Mouse (Mus musculus) forebrain, postnatal 0 days (tissue): ENCODE data around the gene Ncoa5. TPM values are rescaled to one million over a fixed set of nuclear protein-coding genes. Genes with fewer than 3 reads are reported as not detected.

Experiments used
- ATAC-seq: fragments of 200-750 bp; cut with Nextera tagmentation; 2 replicates; pipeline ENCODE4 v1.8.0; 2017; ENCODE audit warnings: mild to moderate bottlenecking, moderate library complexity
- DNase-seq: peaks from one replicate; pipeline ENCODE4 v3.0.0-alpha.2; 2015
- H3K27ac ChIP-seq: fragments of 300-500 bp; sonication (generic); 2 replicates; pipeline ENCODE4 v1.5.1; 2014; ENCODE audit warnings: low read depth, mild to moderate bottlenecking, antibody characterized with exemption, low read length, moderate library complexity, mixed read lengths
- H3K27me3 ChIP-seq: fragments of 300-500 bp; sonication (generic); 2 replicates; pipeline ENCODE4 v1.6.1; 2014; ENCODE audit warnings: mild to moderate bottlenecking, low read length, mixed read lengths; ENCODE audit not compliant: insufficient read depth
- H3K36me3 ChIP-seq: fragments of 300-500 bp; sonication (generic); 2 replicates; pipeline ENCODE4 v1.6.1; 2014; ENCODE audit warnings: mild to moderate bottlenecking, moderate library complexity; ENCODE audit not compliant: insufficient read depth
- H3K4me1 ChIP-seq: fragments of 300-500 bp; sonication (generic); 2 replicates; pipeline ENCODE4 v1.6.1; 2014; ENCODE audit warnings: antibody characterized with exemption; ENCODE audit not compliant: insufficient read depth
- H3K4me2 ChIP-seq: fragments of 300-500 bp; sonication (generic); 2 replicates; pipeline ENCODE4 v1.6.1; 2014; ENCODE audit warnings: low read depth, mild to moderate bottlenecking, moderate library complexity
- H3K4me3 ChIP-seq: fragments of 300-500 bp; sonication (generic); 2 replicates; pipeline ENCODE4 v1.5.1; 2014; ENCODE audit warnings: low read depth, low read length, mixed read lengths
- H3K9ac ChIP-seq: fragments of 300-500 bp; sonication (generic); 2 replicates; pipeline ENCODE4 v1.6.1; 2014; ENCODE audit warnings: mild to moderate bottlenecking
- H3K9me3 ChIP-seq: fragments of 300-500 bp; sonication (generic); 2 replicates; pipeline ENCODE4 v1.6.1; 2016; ENCODE audit warnings: low read length
- CTCF ChIP-seq: sonication (generic); IDR thresholded peaks from 2 replicates; pipeline ENCODE4 v1.5.1; 2016; ENCODE audit warnings: antibody characterized with exemption, control low read depth, low read depth
- WGBS: fragments of 180-500 bp; shearing (Covaris S2); extraction: QIAGEN DNeasy Blood & Tissue Kit; methylation state at CpG from one replicate; pipeline ENCODE4 v1.1.7; 2014; 5-methylcytosine and 5-hydroxymethylcytosine counted together
- polyA plus RNA-seq: library from polyadenylated mRNA; unstranded; fragments of >200 nt; fragmentation: Nextera tagmentation; extraction: Ambion mirVana; gene quantifications from 2 replicates; pipeline ENCODE4 v1.2.1, GENCODE M21; 2015
- total RNA-seq: library from RNA; depleted of rRNA; stranded (reverse); fragments of >200 nt; gene quantifications from 2 replicates; pipeline ENCODE4 v1.2.3, GENCODE M21; 2014

Gene Ncoa5
- total and polyA plus RNA-seq, 2 experiments from 2014 or later: 64.4 to 96.3 TPM

DNA sequence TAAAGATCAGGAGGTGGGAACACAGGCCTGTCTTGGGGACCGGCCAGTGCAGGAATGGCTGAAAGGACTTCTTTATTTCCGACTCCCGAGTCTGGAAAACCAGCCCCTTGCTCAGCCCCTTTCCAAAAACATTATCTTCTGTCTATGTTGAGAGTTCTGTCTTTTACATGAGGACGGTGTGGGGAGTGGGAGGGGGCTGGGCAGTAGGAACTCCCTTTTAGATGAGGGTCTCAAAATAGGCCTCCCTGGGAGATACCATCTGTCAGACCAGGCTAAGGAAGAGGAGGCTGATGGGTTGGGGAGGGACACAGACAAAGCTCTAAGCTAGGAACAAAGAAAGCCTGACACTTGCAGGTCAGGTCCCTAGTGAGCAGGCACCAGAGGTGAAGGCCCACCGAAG, 14.4 kb upstream of the Ncoa5 start:
- Histone ChIP-seq H3K36me3 (no peaks in the 10 kb centered on the region), H3K27me3 (no peaks in the 10 kb centered on the region), H3K4me2 (no peak overlapping the region), H3K4me1 (0 out of 2 replicates have a peak, but pooled peaks cover 3% of the 10 kb centered on the region), H3K9ac (no peak overlapping the region), H3K9me3 (no peaks in the 10 kb centered on the region), H3K27ac (no peak overlapping the region), H3K4me3 (no peak overlapping the region)
- WGBS: 54% methylated on average over 5 of the region's 5 CpGs
- no peak for ATAC-seq
- no peak for TF ChIP-seq CTCF
- no peak for DNase-seq

DNA sequence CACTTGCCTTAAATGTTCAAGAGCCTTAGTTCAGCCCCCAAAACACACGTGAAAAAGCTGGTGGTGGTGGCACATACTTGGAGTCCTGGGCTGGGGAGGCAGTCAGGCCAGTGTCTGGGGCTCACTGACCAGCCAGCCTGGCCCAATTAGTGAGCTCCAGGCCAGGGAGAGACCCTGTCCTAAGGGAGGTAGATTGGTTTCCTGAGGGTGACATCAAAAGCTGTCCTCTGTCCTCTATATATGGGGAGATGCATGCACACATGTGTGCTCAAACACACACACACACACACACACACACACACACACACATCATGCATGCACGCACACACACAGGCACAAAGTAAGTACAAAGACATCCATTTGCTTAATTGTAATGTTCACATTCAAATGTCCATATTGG, 9.1 kb upstream of the Ncoa5 start:
- Histone ChIP-seq H3K27ac (peak overlapping the region; percentile 76), H3K4me3 (no peak overlapping the region), H3K36me3 (no peaks in the 10 kb centered on the region), H3K9ac (no peak overlapping the region), H3K9me3 (no peaks in the 10 kb centered on the region), H3K27me3 (no peaks in the 10 kb centered on the region), H3K4me1 (no peaks in the 10 kb centered on the region; the same call in 1 of the 2 replicates), H3K4me2 (no peak overlapping the region)
- ATAC-seq: no peak
- no peak for DNase-seq
- no peak for TF ChIP-seq CTCF
- 43% methylated on average over 2 of the region's 2 CpGs for WGBS

DNA sequence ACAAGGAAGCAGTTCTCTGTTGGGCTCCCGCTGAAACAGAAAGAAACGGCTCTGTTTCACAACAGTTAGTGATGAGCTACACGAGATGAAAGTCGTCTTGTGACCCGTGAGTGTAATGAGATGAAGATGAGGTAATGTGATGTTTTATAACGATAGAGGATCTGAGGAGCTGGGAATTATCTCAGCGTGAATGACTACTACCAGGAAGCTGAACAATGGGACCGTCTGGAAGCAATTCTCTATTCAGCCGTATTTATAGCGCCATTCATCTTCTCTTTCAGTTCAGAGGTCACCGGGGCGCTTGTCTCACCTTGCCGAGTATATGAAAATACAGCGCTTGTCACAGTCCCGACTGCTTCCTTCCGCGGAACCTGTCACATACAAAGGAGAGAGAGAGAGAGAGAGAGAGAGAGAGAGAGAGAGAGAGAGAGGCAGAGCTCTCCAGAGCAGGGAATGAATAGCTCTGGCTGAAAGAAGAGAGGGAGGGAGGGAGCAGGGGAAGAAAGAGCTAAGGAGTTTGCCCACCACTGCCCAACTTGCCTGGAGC, 8.5 kb upstream of the Ncoa5 start:
- H3K4me2 ChIP-seq: peak overlapping the region; percentile 39
- H3K4me1 ChIP-seq: no peaks in the 10 kb centered on the region; the same call in 1 of the 2 replicates
- 1% methylated on average over 17 of the region's 17 CpGs for WGBS
- DNase-seq (peak; percentile 75), ATAC-seq (peak; percentile 92)
- peak; percentile 20; the same call in 1 of the 2 replicates for TF ChIP-seq CTCF
- H3K36me3 ChIP-seq: no peaks in the 10 kb centered on the region
- peak overlapping the region; percentile 17; the same call in 1 of the 2 replicates for H3K4me3 ChIP-seq
- peak overlapping the region; percentile 76 for H3K27ac ChIP-seq
- H3K9ac ChIP-seq: peak overlapping the region; percentile 33; the same call in 1 of the 2 replicates
- H3K9me3 ChIP-seq: no peaks in the 10 kb centered on the region
- no peaks in the 10 kb centered on the region for H3K27me3 ChIP-seq

DNA sequence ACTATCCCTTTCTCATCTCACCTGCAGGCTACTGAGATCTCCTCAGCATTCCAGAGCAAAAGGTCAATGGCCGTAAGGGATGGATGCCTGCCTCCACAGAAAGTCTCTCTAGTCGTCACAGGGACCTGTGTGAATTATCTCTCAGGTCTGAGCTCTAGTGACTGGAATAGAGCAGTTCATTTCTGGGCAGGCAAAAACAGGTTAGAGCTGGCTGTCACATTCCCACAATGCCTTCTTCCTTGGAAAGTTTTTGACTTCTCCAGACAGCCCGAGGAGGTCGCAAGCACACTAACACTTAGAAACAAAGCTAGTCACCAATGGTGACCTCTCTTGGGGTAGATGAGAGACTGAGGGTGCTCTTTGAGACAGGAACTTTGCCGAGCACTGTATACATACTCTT, 7.5 kb upstream of the Ncoa5 start:
- Histone ChIP-seq H3K36me3 (no peaks in the 10 kb centered on the region), H3K9me3 (no peaks in the 10 kb centered on the region), H3K4me3 (no peak overlapping the region), H3K4me1 (no peaks in the 10 kb centered on the region; the same call in 1 of the 2 replicates), H3K4me2 (no peak overlapping the region), H3K27me3 (no peaks in the 10 kb centered on the region), H3K9ac (no peak overlapping the region), H3K27ac (no peak overlapping the region)
- TF ChIP-seq CTCF: no peak
- DNase-seq (no peak), ATAC-seq (no peak)
- WGBS: 79% methylated on average over 5 of the region's 5 CpGs

DNA sequence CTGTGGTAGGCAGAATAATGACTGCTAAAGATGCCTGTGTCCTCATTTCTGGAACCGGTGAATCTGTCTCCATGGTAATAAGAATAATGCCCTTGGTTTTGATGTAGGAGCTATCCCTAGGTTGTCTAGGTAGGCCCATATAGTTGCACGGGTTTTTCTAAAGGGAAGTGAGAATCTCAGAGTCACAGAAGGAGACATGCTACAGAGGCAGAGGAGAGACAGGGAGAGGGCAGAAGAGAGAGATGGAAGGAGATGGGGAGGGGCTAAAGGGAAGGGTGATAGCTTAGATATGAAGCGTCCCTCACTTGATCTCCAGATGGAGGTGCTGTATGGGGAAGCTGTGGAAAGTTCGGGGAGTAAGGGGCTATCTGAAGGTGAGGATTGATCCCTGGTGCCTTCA, 2.7 kb upstream of the Ncoa5 start:
- H3K4me2 ChIP-seq: no peak overlapping the region
- no peak for ATAC-seq
- no peak for TF ChIP-seq CTCF
- 66% methylated on average over 4 of the region's 4 CpGs for WGBS
- no peak overlapping the region for H3K27ac ChIP-seq
- H3K9ac ChIP-seq: no peak overlapping the region
- H3K9me3 ChIP-seq: no peaks in the 10 kb centered on the region
- H3K4me1 ChIP-seq: peaks cover 18% of the 10 kb centered on the region
- H3K27me3 ChIP-seq: no peaks in the 10 kb centered on the region
- H3K4me3 ChIP-seq: no peak overlapping the region
- no peak for DNase-seq
- no peaks in the 10 kb centered on the region for H3K36me3 ChIP-seq

DNA sequence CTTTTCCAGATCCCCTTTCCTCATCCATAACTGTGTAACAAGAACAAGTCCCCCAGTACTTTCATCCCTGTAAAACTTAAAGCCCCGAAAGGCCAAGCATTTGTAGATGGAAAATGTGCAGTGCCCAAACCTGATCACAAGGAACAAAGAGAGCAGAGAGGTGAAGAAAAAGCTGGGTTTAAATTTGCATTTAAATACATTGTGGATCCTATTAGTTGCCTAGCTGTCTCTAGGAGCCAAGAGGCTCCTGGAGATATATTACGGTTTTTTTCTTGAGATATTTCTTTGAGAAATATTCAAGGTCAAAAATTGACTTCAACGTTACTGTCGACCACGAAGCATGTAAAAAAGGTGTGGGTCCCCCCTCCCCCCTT, 378 bp upstream of the Ncoa5 start:
- Histone ChIP-seq H3K4me2 (peak overlapping the region; percentile 76), H3K9me3 (no peaks in the 10 kb centered on the region), H3K27ac (peak overlapping the region; percentile 97), H3K27me3 (no peaks in the 10 kb centered on the region), H3K36me3 (no peaks in the 10 kb centered on the region), H3K4me3 (peak overlapping the region; percentile 93), H3K4me1 (peaks cover 23% of the 10 kb centered on the region), H3K9ac (peak overlapping the region; percentile 98)
- TF ChIP-seq CTCF: no peak
- no peak for DNase-seq
- ATAC-seq: no peak; the same call in 1 of the 2 replicates
- WGBS: 7% methylated on average over 5 of the region's 5 CpGs

DNA sequence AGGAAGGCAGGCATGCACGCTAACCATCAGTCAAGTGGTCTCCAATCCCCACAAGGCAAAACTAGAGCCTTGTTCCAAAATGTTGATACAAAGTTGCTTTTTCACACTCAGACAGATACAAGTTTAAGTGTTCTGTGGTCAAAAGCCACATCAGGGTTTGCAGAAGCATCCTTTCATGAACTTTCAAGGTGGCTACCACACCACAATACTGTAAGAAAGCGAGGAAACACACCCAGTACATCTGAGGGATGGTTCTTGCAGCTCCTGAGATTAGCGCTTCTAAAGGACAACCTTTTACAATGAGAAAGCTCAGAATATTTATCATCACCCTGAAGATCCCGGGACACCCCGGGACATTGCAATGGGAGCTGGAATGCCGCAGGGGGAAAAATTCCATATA, 1.4 kb downstream of the Ncoa5 start:
- ATAC-seq (no peak), DNase-seq (no peak)
- Histone ChIP-seq H3K9me3 (no peaks in the 10 kb centered on the region), H3K27me3 (no peaks in the 10 kb centered on the region), H3K4me3 (peak overlapping the region; percentile 93), H3K4me2 (peak overlapping the region; percentile 76), H3K9ac (peak overlapping the region; percentile 98), H3K27ac (no peak overlapping the region), H3K4me1 (peaks cover 23% of the 10 kb centered on the region), H3K36me3 (no peaks in the 10 kb centered on the region)
- 30% methylated on average over 6 of the region's 6 CpGs for WGBS
- no peak for TF ChIP-seq CTCF

DNA sequence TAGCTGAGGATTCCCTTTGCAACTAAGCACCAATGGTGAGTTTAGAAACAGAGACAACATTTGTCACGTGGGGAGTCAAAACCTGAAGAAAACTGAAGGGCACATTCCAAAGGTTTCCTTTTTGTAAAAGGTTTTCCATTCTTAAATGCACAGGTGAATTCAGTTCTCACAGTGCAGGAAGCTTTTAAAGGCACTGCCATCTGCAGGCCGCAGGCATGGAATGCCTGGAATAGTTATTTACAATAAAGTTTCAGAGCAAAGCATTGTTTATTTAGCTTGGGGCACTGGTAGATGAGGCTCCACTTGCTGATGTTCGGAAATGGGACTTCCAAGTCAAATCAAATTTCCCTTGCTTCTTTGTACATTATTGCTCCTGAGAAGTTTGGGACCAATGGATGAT, 2.1 kb downstream of the Ncoa5 start:
- H3K4me3 ChIP-seq: peak overlapping the region; percentile 93
- ATAC-seq (no peak), DNase-seq (peak; percentile 48)
- H3K27ac ChIP-seq: no peak overlapping the region
- H3K9ac ChIP-seq: no peak overlapping the region
- 35% methylated on average over 3 of the region's 3 CpGs for WGBS
- H3K36me3 ChIP-seq: no peaks in the 10 kb centered on the region
- peak overlapping the region; percentile 76 for H3K4me2 ChIP-seq
- H3K4me1 ChIP-seq: peaks cover 23% of the 10 kb centered on the region
- H3K27me3 ChIP-seq: no peaks in the 10 kb centered on the region
- TF ChIP-seq CTCF: peak; percentile 54
- H3K9me3 ChIP-seq: no peaks in the 10 kb centered on the region
